Mouse (Mus musculus) MEL (cell line): ENCODE measurements around the gene Prepl.

Source experiments
- CTCF ChIP-seq, 3 experiments: IDR thresholded peaks in 2 of 3; conservative IDR thresholded peaks in 1 of 3; 2 replicates each; pipeline ENCODE4 v1.5.1; 2011 to 2012; ENCODE audit warnings: low read length in 3 of 3, low read depth in 2 of 3, mild to moderate bottlenecking in 2 of 3, improper control_type of control experiment in 1 of 3, inconsistent platforms in 1 of 3, mixed read lengths in 1 of 3, moderate library complexity in 1 of 3; ENCODE audit not compliant: control insufficient read depth in 1 of 3, insufficient read depth in 1 of 3, poor library complexity in 1 of 3, severe bottlenecking in 1 of 3
- E2F4 ChIP-seq: IDR thresholded peaks from 2 replicates; pipeline ENCODE4 v1.6.1; 2011; ENCODE audit warnings: low read depth, low read length, improper control_type of control experiment, borderline replicate concordance
- MAX ChIP-seq: IDR thresholded peaks from 2 replicates; pipeline ENCODE4 v1.6.1; 2011; ENCODE audit warnings: low read length, improper control_type of control experiment
- MAZ ChIP-seq: IDR thresholded peaks from 2 replicates; pipeline ENCODE4 v1.6.1; 2012; ENCODE audit warnings: low read depth, mild to moderate bottlenecking, inconsistent platforms, low read length, improper control_type of control experiment
- POLR2A ChIP-seq, 2 experiments: IDR thresholded peaks; 2 replicates each; pipeline ENCODE4 v1.6.1; 2011 to 2012; ENCODE audit warnings: low read length in 2 of 2, mild to moderate bottlenecking in 2 of 2, control low read depth in 1 of 2, improper control_type of control experiment in 1 of 2, low read depth in 1 of 2, moderate library complexity in 1 of 2; ENCODE audit not compliant: control insufficient read depth in 1 of 2, insufficient read depth in 1 of 2, poor library complexity in 1 of 2
- TAL1 ChIP-seq: IDR thresholded peaks from 2 replicates; pipeline ENCODE4 v1.6.1; 2012; ENCODE audit warnings: mild to moderate bottlenecking, inconsistent platforms, low read length, moderate library complexity, mixed read lengths
- USF1 ChIP-seq: IDR thresholded peaks from 2 replicates; pipeline ENCODE4 v1.6.1; 2014; ENCODE audit warnings: low read depth, mild to moderate bottlenecking, inconsistent platforms, low read length, improper control_type of control experiment, moderate library complexity
- ZC3H11A ChIP-seq: IDR thresholded peaks from 2 replicates; pipeline ENCODE4 v1.6.1; 2012; ENCODE audit warnings: low read depth, mild to moderate bottlenecking, inconsistent platforms, low read length, improper control_type of control experiment

DNA sequence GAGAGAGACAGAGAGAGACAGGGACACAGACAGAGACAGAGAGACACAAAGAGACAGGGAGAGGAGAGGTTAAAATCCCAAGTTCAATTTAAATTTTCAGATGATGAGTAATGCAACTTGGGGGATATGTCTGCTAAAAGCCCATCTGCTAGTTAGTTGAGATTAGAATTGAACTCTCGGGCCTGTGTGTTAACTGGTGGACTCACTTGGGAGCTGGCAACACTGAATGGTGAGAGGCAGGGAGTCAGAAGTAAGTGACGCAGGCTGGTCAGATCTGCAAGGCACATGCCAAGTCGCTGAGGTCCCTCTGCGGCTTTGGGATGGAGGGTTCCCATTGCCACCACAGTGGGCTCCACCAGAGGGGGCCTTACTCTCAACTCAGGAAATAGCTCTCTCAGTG lies 51.7 kb downstream of the Prepl start:
- TF ChIP-seq POLR2A (IDR thresholded peaks at IDR 0.05; ENCODE audit: control insufficient read depth in 1 of 2, insufficient read depth in 1 of 2, low read depth in 1 of 2, low read length in 2 of 2, poor library complexity in 1 of 2) (no peak), CTCF (IDR thresholded peaks at IDR 0.05 in 2 of 3, conservative IDR thresholded peaks at IDR 0.05 in 1 of 3; ENCODE audit: control insufficient read depth in 1 of 3, insufficient read depth in 1 of 3, low read depth in 2 of 3, low read length in 3 of 3, poor library complexity in 1 of 3, severe bottlenecking in 1 of 3) (no peak), ZC3H11A (no peak), TAL1 (no peak), MAX (no peak), USF1 (no peak), E2F4 (no peak), MAZ (no peak)
